Mouse (Mus musculus): Measurements from ENCODE around the gene Akr1c14.
"Not testable (repeated sequence)": the region's sequence is repeated elsewhere in the genome, so short reads cannot be mapped to it uniquely, and the experiment has no call there.

Akr1c14 gene

GRCm38 (mm10) chr13:4123146-4123545, 74.3 kb downstream of the Akr1c14 start:
- no peak for DNase-seq (ENCODE audit: low read depth)

GRCm38 (mm10) chr13:4124471-4124870, 75.7 kb downstream of the Akr1c14 start:
- DNase-seq (ENCODE audit: low read depth), result not testable (repeated sequence)

- DNase-seq (ENCODE audit: low read depth), result not testable (repeated sequence)
Observed at GRCm38 (mm10) chr13:4125846-4126245, 77.0 kb downstream of the Akr1c14 start.

- no peak for DNase-seq (ENCODE audit: low read depth)
Observed at GRCm38 (mm10) chr13:4129100-4129499, 80.3 kb downstream of the Akr1c14 start.

GRCm38 (mm10) chr13:4131317-4131716, 82.5 kb downstream of the Akr1c14 start:
- no peak for DNase-seq (ENCODE audit: low read depth)

GRCm38 (mm10) chr13:4131721-4132120, 82.9 kb downstream of the Akr1c14 start:
- DNase-seq (ENCODE audit: low read depth), result no peak

GRCm38 (mm10) chr13:4133070-4133469, 84.3 kb downstream of the Akr1c14 start:
- DNase-seq (ENCODE audit: low read depth), result no peak
